Mouse (Mus musculus): ENCODE measurements around the gene Txn1. TPM values are rescaled to one million over a fixed set of nuclear protein-coding genes. Genes with fewer than 3 reads are reported as not detected.

Txn1 gene
- polyA plus RNA-seq, 1 experiment from 2014 or later, result 393 TPM

DNA sequence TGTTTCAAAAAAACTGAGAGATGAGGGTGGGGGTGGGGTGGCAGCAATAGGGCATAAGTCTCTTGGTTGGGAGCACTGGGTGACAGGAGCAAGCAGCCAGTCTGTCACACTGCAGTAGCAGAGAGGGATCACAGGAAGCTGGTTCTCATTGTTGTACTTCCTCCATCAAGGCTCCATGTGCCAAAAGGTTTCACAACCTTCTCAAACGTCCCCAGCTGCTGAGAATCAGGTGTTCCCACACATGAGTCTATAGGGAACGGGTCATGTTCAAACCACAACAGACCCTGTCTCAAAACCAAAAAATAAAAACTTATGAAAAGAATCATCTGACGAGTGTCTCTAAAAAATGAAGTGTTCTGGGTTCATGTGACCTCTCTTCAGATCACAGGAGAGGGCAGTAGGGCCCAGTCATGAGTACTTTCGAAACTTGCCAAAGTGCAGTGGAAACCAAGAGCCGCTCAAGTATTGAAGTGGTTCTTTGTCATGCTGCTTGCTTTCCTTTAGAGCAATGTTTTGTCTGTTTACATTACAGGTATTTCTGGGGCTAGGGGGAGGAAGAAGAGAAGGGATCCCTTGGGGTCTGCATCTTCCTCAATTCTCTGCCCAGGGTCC lies 25.5 kb downstream of the Txn1 start:
- Histone ChIP-seq H3K4me3 (ENCODE audit: low read depth, low read length) (no peak overlapping the region), H3K9me3 (ENCODE audit: control insufficient read depth, low read length) (no peaks in the 10 kb centered on the region), H3K36me3 (ENCODE audit: control insufficient read depth, insufficient read depth, low read length) (no peaks in the 10 kb centered on the region), H3K9ac (ENCODE audit: low read depth, low read length) (no peak overlapping the region), H3K27me3 (ENCODE audit: control insufficient read depth, insufficient read depth, low read length) (no peaks in the 10 kb centered on the region), H3K4me2 (replicated peaks; ENCODE audit: low read depth, low read length) (no peak overlapping the region), H3K4me1 (replicated peaks; ENCODE audit: control insufficient read depth, insufficient read depth, low read length) (no peaks in the 10 kb centered on the region), H3K27ac (ENCODE audit: low read depth, low read length) (no peak overlapping the region)
- WGBS, result 87% methylated on average over 5 of the region's 5 CpGs
- ATAC-seq (ENCODE audit: low FRiP score), result no peak
- no peak for DNase-seq (ENCODE audit: low spot score)

DNA sequence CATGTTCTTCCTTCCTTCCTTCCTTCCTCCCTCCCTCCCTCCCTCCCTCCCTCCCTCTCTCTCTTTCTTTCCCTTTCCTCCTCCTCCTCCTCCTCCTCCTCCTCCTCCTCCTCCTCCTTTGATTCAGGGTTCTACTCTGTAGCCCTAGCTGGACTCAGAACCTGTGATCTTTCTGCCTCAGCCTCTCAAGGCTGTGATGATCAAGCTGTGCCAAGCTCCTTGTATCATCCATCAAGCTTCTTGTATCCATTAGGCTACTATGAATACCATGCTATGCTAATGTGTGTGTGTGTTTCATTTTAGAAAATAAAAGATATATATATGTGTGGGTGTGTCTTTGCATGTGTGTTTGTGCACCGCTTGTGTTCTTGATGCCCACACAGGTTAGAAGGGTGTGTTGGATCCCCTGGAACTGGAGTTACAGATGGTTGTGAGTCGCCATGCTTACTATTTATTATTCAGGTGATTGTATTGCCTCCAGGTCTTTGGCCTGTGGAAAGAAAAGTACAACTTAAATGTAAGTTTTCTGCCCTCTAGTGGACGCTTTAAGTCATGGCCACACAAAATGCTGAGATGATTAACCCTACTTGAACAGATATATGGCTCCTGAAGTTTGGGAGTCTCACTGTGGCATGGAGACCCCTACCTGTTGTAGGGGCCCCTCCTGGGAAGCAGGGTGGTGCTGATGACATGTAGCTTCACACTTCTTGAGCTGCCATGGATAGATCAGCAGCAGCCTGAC lies 28.6 kb downstream of the Txn1 start:
- 0 out of 2 replicates have a peak, but pooled peaks have one; percentile 38 for ATAC-seq (ENCODE audit: low FRiP score)
- Histone ChIP-seq H3K27ac (ENCODE audit: low read depth, low read length) (no peak overlapping the region), H3K9ac (ENCODE audit: low read depth, low read length) (no peak overlapping the region), H3K4me1 (replicated peaks; ENCODE audit: control insufficient read depth, insufficient read depth, low read length) (no peaks in the 10 kb centered on the region), H3K4me2 (replicated peaks; ENCODE audit: low read depth, low read length) (no peak overlapping the region), H3K36me3 (ENCODE audit: control insufficient read depth, insufficient read depth, low read length) (no peaks in the 10 kb centered on the region), H3K4me3 (ENCODE audit: low read depth, low read length) (no peak overlapping the region), H3K27me3 (ENCODE audit: control insufficient read depth, insufficient read depth, low read length) (no peaks in the 10 kb centered on the region), H3K9me3 (ENCODE audit: control insufficient read depth, low read length) (no peaks in the 10 kb centered on the region)
- 21% methylated on average over 3 of the region's 3 CpGs for WGBS
- peak; percentile 62 for DNase-seq (ENCODE audit: low spot score)

DNA sequence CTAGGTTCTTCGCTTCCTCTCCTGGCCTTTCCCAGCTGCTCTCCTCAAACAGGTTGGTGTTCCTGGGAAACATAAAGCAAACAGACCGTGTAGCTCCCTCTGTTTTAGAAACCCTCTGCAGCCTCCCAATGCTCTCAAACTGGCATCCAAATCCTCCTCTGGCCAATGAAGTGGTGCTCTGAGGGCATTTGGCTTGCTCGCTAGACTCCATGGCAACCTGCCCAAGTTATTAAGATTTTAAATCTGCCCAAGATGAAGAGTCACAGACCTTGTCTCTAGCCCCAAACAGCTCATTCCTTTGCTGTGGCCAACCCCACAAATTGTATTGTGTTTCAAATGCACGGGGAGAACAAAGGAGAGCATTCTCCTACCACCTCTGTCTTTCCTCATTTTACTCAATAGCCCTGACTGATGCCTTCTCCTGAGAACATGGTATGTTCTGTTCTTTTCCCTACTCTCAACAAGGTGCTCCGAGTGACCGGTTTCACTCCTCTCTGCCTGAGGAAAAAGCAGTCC lies 31.6 kb downstream of the Txn1 start:
- no peak overlapping the region for H3K27ac ChIP-seq (ENCODE audit: low read depth, low read length)
- WGBS, result 78% methylated on average over 6 of the region's 6 CpGs
- DNase-seq (ENCODE audit: low spot score), result no peak

DNA sequence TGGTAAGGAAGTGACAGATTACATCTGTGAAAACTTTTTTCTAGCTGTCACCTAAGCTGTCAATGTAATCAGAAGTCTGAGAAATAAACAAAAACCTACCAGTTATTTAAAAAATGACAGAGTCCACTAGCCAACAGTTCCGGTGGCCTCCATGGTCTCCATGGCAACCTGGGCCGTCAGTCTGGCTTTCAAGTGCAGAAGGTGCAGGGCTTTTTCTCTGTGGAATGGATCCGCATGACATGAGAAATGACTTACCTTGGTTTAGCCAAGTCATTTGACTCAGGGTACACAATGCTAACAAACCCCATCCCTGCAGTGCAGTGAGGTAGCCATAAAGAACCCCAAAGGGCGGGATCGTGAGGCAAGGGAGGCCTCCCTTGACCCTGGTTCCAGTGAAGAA lies 34.0 kb downstream of the Txn1 start:
- H3K4me1 ChIP-seq (replicated peaks; ENCODE audit: control insufficient read depth, insufficient read depth, low read length), result 0 out of 2 replicates have a peak, but pooled peaks cover 3% of the 10 kb centered on the region
- H3K4me3 ChIP-seq (ENCODE audit: low read depth, low read length), result no peak overlapping the region
- H3K9me3 ChIP-seq (ENCODE audit: control insufficient read depth, low read length), result no peaks in the 10 kb centered on the region
- no peaks in the 10 kb centered on the region for H3K27me3 ChIP-seq (ENCODE audit: control insufficient read depth, insufficient read depth, low read length)
- WGBS, result 27% methylated on average over 5 of the region's 5 CpGs
- H3K36me3 ChIP-seq (ENCODE audit: control insufficient read depth, insufficient read depth, low read length), result no peaks in the 10 kb centered on the region
- H3K4me2 ChIP-seq (replicated peaks; ENCODE audit: low read depth, low read length), result no peak overlapping the region
- H3K9ac ChIP-seq (ENCODE audit: low read depth, low read length), result no peak overlapping the region
- H3K27ac ChIP-seq (ENCODE audit: low read depth, low read length), result no peak overlapping the region
- ATAC-seq (ENCODE audit: low FRiP score) (peak; percentile 19; the same call in 1 of the 2 replicates), DNase-seq (ENCODE audit: low spot score) (peak; percentile 33)

More for the DNA sequence above, 31.6 kb downstream of the Txn1 start:
- 0 out of 2 replicates have a peak, but pooled peaks cover 3% of the 10 kb centered on the region for H3K4me1 ChIP-seq (replicated peaks; ENCODE audit: control insufficient read depth, insufficient read depth, low read length)
- no peaks in the 10 kb centered on the region for H3K36me3 ChIP-seq (ENCODE audit: control insufficient read depth, insufficient read depth, low read length)
- H3K4me2 ChIP-seq (replicated peaks; ENCODE audit: low read depth, low read length), result no peak overlapping the region
- ATAC-seq (ENCODE audit: low FRiP score), result no peak
- no peak overlapping the region for H3K9ac ChIP-seq (ENCODE audit: low read depth, low read length)
- no peak overlapping the region for H3K4me3 ChIP-seq (ENCODE audit: low read depth, low read length)
- no peaks in the 10 kb centered on the region for H3K9me3 ChIP-seq (ENCODE audit: control insufficient read depth, low read length)
- H3K27me3 ChIP-seq (ENCODE audit: control insufficient read depth, insufficient read depth, low read length), result no peaks in the 10 kb centered on the region

DNA sequence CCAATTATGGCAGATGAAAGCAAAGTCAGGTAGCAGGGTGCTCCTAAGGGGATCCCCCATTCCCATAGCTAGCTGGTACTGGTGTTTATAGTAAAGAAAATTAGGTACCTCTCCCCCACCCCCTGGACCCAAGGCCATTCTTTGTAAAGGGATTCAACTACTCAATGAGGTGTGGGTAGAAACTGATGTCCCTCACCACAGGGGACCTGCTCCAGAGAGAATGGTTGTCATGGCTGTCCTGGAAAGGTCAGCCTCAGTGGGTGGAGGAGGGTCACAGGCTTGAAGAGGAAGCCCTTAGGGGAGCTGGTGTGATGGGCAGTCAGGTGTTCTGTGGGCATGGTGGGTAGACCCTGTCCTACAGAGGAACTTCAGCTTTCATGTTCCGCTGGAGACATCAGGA lies 35.7 kb downstream of the Txn1 start:
- H3K27ac ChIP-seq (ENCODE audit: low read depth, low read length), result no peak overlapping the region

DNA sequence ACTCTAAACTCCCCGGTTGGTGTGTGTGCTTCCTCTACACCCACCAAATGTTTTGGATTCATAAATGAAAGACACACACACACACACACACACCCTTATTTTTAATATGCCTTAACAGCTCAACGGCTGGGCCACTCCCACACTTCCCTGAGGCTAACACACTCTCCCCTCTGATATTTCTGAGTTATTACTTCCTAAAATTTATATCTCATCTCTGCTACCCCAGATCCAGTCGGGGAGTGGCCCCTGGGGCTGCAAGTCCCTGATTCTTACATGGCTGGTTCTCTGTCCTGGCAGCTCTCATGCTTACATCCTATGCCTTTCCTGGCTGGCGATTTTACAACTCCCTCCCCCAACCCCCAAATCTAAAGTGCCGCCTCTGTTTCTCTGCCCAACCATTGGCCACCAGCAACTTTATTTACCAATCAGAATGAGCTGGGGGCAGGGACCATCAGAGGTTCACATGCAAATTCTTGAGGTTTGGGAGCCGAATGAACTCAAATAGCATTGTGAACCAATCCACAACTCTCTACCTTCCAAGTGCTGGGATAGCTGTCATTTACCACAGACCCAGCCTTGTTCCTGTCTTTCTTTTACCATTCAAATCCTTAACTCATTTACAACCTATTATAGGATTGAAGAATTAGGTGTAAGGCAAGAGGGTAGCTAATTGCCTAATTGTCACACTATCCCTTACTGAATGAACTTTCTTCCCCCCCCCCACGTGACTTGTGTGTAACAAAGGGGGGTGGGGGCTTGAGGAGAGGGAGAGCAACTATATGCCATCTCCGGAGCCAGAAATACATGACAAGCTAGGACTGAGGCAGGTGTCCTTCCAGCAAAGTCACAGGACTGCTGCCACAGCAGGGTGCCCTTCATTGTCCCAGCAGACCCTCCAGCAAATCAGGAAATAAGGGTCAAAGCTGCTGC lies 36.5 kb downstream of the Txn1 start:
- ATAC-seq (ENCODE audit: low FRiP score) (0 out of 2 replicates have a peak, but pooled peaks have one; percentile 35), DNase-seq (ENCODE audit: low spot score) (no peak)
- 18% methylated on average over 8 of the region's 8 CpGs for WGBS

More for the DNA sequence above, 35.7 kb downstream of the Txn1 start:
- H3K36me3 ChIP-seq (ENCODE audit: control insufficient read depth, insufficient read depth, low read length), result no peaks in the 10 kb centered on the region
- no peaks in the 10 kb centered on the region for H3K27me3 ChIP-seq (ENCODE audit: control insufficient read depth, insufficient read depth, low read length)
- DNase-seq (ENCODE audit: low spot score), result no peak
- no peaks in the 10 kb centered on the region for H3K9me3 ChIP-seq (ENCODE audit: control insufficient read depth, low read length)
- H3K4me2 ChIP-seq (replicated peaks; ENCODE audit: low read depth, low read length), result no peak overlapping the region
- WGBS, result 62% methylated on average over 1 of the region's 1 CpGs
- H3K4me1 ChIP-seq (replicated peaks; ENCODE audit: control insufficient read depth, insufficient read depth, low read length), result 0 out of 2 replicates have a peak, but pooled peaks cover 3% of the 10 kb centered on the region
- no peak for ATAC-seq (ENCODE audit: low FRiP score)
- H3K4me3 ChIP-seq (ENCODE audit: low read depth, low read length), result no peak overlapping the region
- no peak overlapping the region for H3K9ac ChIP-seq (ENCODE audit: low read depth, low read length)

DNA sequence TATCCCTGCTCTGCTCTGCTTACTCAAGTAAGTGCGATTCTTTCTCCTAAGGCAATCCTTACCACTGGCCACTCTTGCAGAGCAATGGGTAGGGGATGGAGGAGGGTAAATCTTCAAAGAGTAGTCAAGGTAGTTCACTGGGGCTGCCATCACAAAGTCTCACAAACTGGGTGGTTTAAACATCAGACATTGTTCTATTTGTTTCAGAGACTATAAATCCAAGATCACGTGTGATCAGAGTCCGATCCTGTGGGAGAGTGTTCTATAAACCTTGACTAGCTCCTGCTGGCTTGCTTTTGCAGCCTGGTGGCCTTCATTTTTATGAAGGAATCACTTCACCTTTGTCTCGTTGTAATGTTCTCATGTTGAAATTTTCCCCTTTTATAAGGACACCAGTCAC lies 39.5 kb downstream of the Txn1 start:
- no peak overlapping the region for H3K4me3 ChIP-seq (ENCODE audit: low read depth, low read length)
- no peaks in the 10 kb centered on the region for H3K36me3 ChIP-seq (ENCODE audit: control insufficient read depth, insufficient read depth, low read length)
- no peak overlapping the region for H3K4me2 ChIP-seq (replicated peaks; ENCODE audit: low read depth, low read length)
- H3K9me3 ChIP-seq (ENCODE audit: control insufficient read depth, low read length), result no peaks in the 10 kb centered on the region
- no peak overlapping the region for H3K27ac ChIP-seq (ENCODE audit: low read depth, low read length)
- no peak overlapping the region for H3K9ac ChIP-seq (ENCODE audit: low read depth, low read length)
- no peak for ATAC-seq (ENCODE audit: low FRiP score)
- H3K27me3 ChIP-seq (ENCODE audit: control insufficient read depth, insufficient read depth, low read length), result no peaks in the 10 kb centered on the region
- WGBS, result 75% methylated on average over 4 of the region's 4 CpGs
- H3K4me1 ChIP-seq (replicated peaks; ENCODE audit: control insufficient read depth, insufficient read depth, low read length), result 0 out of 2 replicates have a peak, but pooled peaks cover 3% of the 10 kb centered on the region
- no peak for DNase-seq (ENCODE audit: low spot score)

More for the DNA sequence above, 36.5 kb downstream of the Txn1 start:
- H3K9me3 ChIP-seq (ENCODE audit: control insufficient read depth, low read length), result no peaks in the 10 kb centered on the region
- no peaks in the 10 kb centered on the region for H3K36me3 ChIP-seq (ENCODE audit: control insufficient read depth, insufficient read depth, low read length)
- no peak overlapping the region for H3K4me2 ChIP-seq (replicated peaks; ENCODE audit: low read depth, low read length)
- no peak overlapping the region for H3K4me3 ChIP-seq (ENCODE audit: low read depth, low read length)
- no peak overlapping the region for H3K9ac ChIP-seq (ENCODE audit: low read depth, low read length)
- no peaks in the 10 kb centered on the region for H3K27me3 ChIP-seq (ENCODE audit: control insufficient read depth, insufficient read depth, low read length)
- no peak overlapping the region for H3K27ac ChIP-seq (ENCODE audit: low read depth, low read length)
- 0 out of 2 replicates have a peak, but pooled peaks cover 3% of the 10 kb centered on the region for H3K4me1 ChIP-seq (replicated peaks; ENCODE audit: control insufficient read depth, insufficient read depth, low read length)

DNA sequence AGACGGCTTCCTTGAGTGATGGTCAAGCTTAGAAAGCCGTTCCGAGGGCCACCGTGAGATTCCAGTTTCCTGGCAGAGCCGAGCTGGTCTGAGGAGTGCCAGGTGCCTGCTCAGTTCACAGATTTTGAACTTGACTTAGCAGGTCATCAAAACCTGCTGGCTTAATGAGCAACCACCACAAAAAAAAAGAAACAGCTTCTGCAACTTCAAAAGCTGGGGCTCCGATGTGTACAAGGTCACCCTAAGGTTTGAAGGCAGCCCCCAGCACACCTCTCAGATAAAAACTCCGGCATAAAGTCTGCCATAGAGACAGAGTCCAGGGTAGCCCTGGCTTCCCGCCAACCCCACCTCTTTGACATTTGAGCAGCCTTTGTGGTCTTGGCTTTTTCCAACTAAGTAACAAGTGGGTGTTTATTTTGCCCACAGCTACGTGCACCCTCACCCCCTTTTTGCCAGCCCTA lies 40.0 kb downstream of the Txn1 start, which contains the start of gene D630039A03Rik:
Gene D630039A03Rik, minus strand, starts transcription at position 97 of the 461 bp plus-strand sequence.
- DNase-seq (ENCODE audit: low spot score) (no peak), ATAC-seq (ENCODE audit: low FRiP score) (no peak)
- H3K4me1 ChIP-seq (replicated peaks; ENCODE audit: control insufficient read depth, insufficient read depth, low read length), result 0 out of 2 replicates have a peak, but pooled peaks cover 3% of the 10 kb centered on the region
- H3K9ac ChIP-seq (ENCODE audit: low read depth, low read length), result no peak within 1 kb of the TSS
- no peaks in the 10 kb centered on the region for H3K9me3 ChIP-seq (ENCODE audit: control insufficient read depth, low read length)
- no peak within 1 kb of the TSS for H3K27ac ChIP-seq (ENCODE audit: low read depth, low read length)
- H3K4me3 ChIP-seq (ENCODE audit: low read depth, low read length), result no peak within 1 kb of the TSS
- no peaks in the 10 kb centered on the region for H3K36me3 ChIP-seq (ENCODE audit: control insufficient read depth, insufficient read depth, low read length)
- no peak within 1 kb of the TSS for H3K4me2 ChIP-seq (replicated peaks; ENCODE audit: low read depth, low read length)
- WGBS, result 36% methylated on average over 9 of the region's 9 CpGs
- no peaks in the 10 kb centered on the region for H3K27me3 ChIP-seq (ENCODE audit: control insufficient read depth, insufficient read depth, low read length)
